Mouse (Mus musculus): ENCODE results near the gene Krtcap2. TPM values are rescaled to one million over a fixed set of nuclear protein-coding genes. Genes with fewer than 3 reads are reported as not detected.

Krtcap2 gene
- polyA plus RNA-seq, 1 experiment from 2014 or later = 155 TPM

- H3K9ac ChIP-seq = no peak overlapping the region
- DNase-seq (no peak), ATAC-seq (ENCODE audit: low read depth) (no peak)
- no peak overlapping the region for H3K4me2 ChIP-seq
- H3K27ac ChIP-seq = no peak overlapping the region
- H3K4me3 ChIP-seq (replicated peaks) = no peak overlapping the region
- H3K9me3 ChIP-seq (replicated peaks) = no peaks in the 10 kb centered on the region
- 70% methylated on average over 3 of the region's 3 CpGs for WGBS (ENCODE audit: insufficient replicate concordance)
- peaks cover 37% of the 10 kb centered on the region for H3K27me3 ChIP-seq
- H3K4me1 ChIP-seq (replicated peaks) = peaks cover 9% of the 10 kb centered on the region
- H3K36me3 ChIP-seq = no peaks in the 10 kb centered on the region
These were observed 38.5 kb downstream of the Krtcap2 start for GRCm38 (mm10) chr3:89284261-89284660.

GRCm38 (mm10) chr3:89285526-89285925 is 39.8 kb downstream of the Krtcap2 start:
- Histone ChIP-seq H3K27ac (no peak overlapping the region), H3K4me3 (replicated peaks) (no peak overlapping the region), H3K9me3 (replicated peaks) (no peaks in the 10 kb centered on the region), H3K9ac (no peak overlapping the region), H3K27me3 (peaks cover 24% of the 10 kb centered on the region), H3K4me1 (replicated peaks) (no peaks in the 10 kb centered on the region; the same call in none of the 2 replicates), H3K4me2 (no peak overlapping the region), H3K36me3 (no peaks in the 10 kb centered on the region)
- ATAC-seq (ENCODE audit: low read depth) = no peak
- 35% methylated on average over 2 of the region's 2 CpGs for WGBS (ENCODE audit: insufficient replicate concordance)
- no peak for DNase-seq

GRCm38 (mm10) chr3:89287286-89287685 is 41.5 kb downstream of the Krtcap2 start:
- no peak overlapping the region for H3K4me2 ChIP-seq
- H3K36me3 ChIP-seq = no peaks in the 10 kb centered on the region
- no peak overlapping the region for H3K27ac ChIP-seq
- no peak overlapping the region for H3K4me3 ChIP-seq (replicated peaks)
- no peak for DNase-seq
- no peak overlapping the region for H3K9ac ChIP-seq
- no peak for ATAC-seq (ENCODE audit: low read depth)
- H3K27me3 ChIP-seq = peaks cover 7% of the 10 kb centered on the region
- H3K4me1 ChIP-seq (replicated peaks) = no peaks in the 10 kb centered on the region; the same call in 1 of the 2 replicates
- H3K9me3 ChIP-seq (replicated peaks) = no peaks in the 10 kb centered on the region
- WGBS (ENCODE audit: insufficient replicate concordance) = 45% methylated on average over 5 of the region's 5 CpGs

GRCm38 (mm10) chr3:89288503-89288928 is 42.8 kb downstream of the Krtcap2 start:
- 42% methylated on average over 7 of the region's 7 CpGs for WGBS (ENCODE audit: insufficient replicate concordance)
- no peaks in the 10 kb centered on the region for H3K36me3 ChIP-seq
- H3K4me2 ChIP-seq = no peak overlapping the region
- H3K9me3 ChIP-seq (replicated peaks) = no peaks in the 10 kb centered on the region
- no peak overlapping the region for H3K27ac ChIP-seq
- H3K4me3 ChIP-seq (replicated peaks) = no peak overlapping the region
- no peak for DNase-seq
- H3K27me3 ChIP-seq = no peaks in the 10 kb centered on the region
- ATAC-seq (ENCODE audit: low read depth) = no peak
- H3K4me1 ChIP-seq (replicated peaks) = peaks cover 5% of the 10 kb centered on the region; the same call in 1 of the 2 replicates
- H3K9ac ChIP-seq = no peak overlapping the region

GRCm38 (mm10) chr3:89291874-89292273 is 46.1 kb downstream of the Krtcap2 start:
- Histone ChIP-seq H3K36me3 (no peaks in the 10 kb centered on the region), H3K4me2 (no peak overlapping the region), H3K4me1 (replicated peaks) (peaks cover 9% of the 10 kb centered on the region; the same call in 1 of the 2 replicates), H3K9me3 (replicated peaks) (no peaks in the 10 kb centered on the region), H3K9ac (no peak overlapping the region), H3K27me3 (no peaks in the 10 kb centered on the region), H3K27ac (no peak overlapping the region), H3K4me3 (replicated peaks) (no peak overlapping the region)
- ATAC-seq (ENCODE audit: low read depth) (no peak), DNase-seq (no peak)
- 23% methylated on average over 10 of the region's 10 CpGs for WGBS (ENCODE audit: insufficient replicate concordance)

GRCm38 (mm10) chr3:89292303-89292702 is 46.5 kb downstream of the Krtcap2 start:
- no peak overlapping the region for H3K4me2 ChIP-seq
- DNase-seq (no peak), ATAC-seq (ENCODE audit: low read depth) (no peak)
- H3K27me3 ChIP-seq = no peaks in the 10 kb centered on the region
- H3K9ac ChIP-seq = no peak overlapping the region
- no peaks in the 10 kb centered on the region for H3K36me3 ChIP-seq
- WGBS (ENCODE audit: insufficient replicate concordance) = 61% methylated on average over 5 of the region's 5 CpGs
- no peak overlapping the region for H3K4me3 ChIP-seq (replicated peaks)
- H3K4me1 ChIP-seq (replicated peaks) = peaks cover 9% of the 10 kb centered on the region; the same call in 1 of the 2 replicates
- H3K9me3 ChIP-seq (replicated peaks) = no peaks in the 10 kb centered on the region
- H3K27ac ChIP-seq = no peak overlapping the region

GRCm38 (mm10) chr3:89293247-89293918 is 47.6 kb downstream of the Krtcap2 start:
- no peaks in the 10 kb centered on the region for H3K36me3 ChIP-seq
- H3K27ac ChIP-seq = peak overlapping the region; percentile 13; the same call in 1 of the 2 replicates
- DNase-seq (no peak), ATAC-seq (ENCODE audit: low read depth) (peak; percentile 41; the same call in 1 of the 2 replicates)
- no peaks in the 10 kb centered on the region for H3K9me3 ChIP-seq (replicated peaks)
- H3K27me3 ChIP-seq = peaks cover 6% of the 10 kb centered on the region
- no peak overlapping the region for H3K9ac ChIP-seq
- no peak overlapping the region for H3K4me3 ChIP-seq (replicated peaks)
- 67% methylated on average over 11 of the region's 11 CpGs for WGBS (ENCODE audit: insufficient replicate concordance)
- no peak overlapping the region for H3K4me2 ChIP-seq
- H3K4me1 ChIP-seq (replicated peaks) = peaks cover 9% of the 10 kb centered on the region; the same call in 1 of the 2 replicates

GRCm38 (mm10) chr3:89294195-89294594 is 48.4 kb downstream of the Krtcap2 start:
- DNase-seq (no peak), ATAC-seq (ENCODE audit: low read depth) (0 out of 2 replicates have a peak, but pooled peaks have one; percentile 37)
- Histone ChIP-seq H3K27me3 (peaks cover 13% of the 10 kb centered on the region), H3K36me3 (no peaks in the 10 kb centered on the region), H3K4me1 (replicated peaks) (peaks cover 9% of the 10 kb centered on the region), H3K4me3 (replicated peaks) (no peak overlapping the region), H3K4me2 (no peak overlapping the region), H3K9ac (no peak overlapping the region), H3K9me3 (replicated peaks) (no peaks in the 10 kb centered on the region), H3K27ac (peak overlapping the region; percentile 13; the same call in 1 of the 2 replicates)
- 68% methylated on average over 5 of the region's 5 CpGs for WGBS (ENCODE audit: insufficient replicate concordance)

GRCm38 (mm10) chr3:89295685-89296230 is 50.0 kb downstream of the Krtcap2 start:
- Histone ChIP-seq H3K9me3 (replicated peaks) (no peaks in the 10 kb centered on the region), H3K27ac (no peak overlapping the region; the same call in 1 of the 2 replicates), H3K4me3 (replicated peaks) (no peak overlapping the region), H3K9ac (no peak overlapping the region), H3K4me1 (replicated peaks) (peaks cover 9% of the 10 kb centered on the region), H3K4me2 (no peak overlapping the region), H3K27me3 (peaks cover 27% of the 10 kb centered on the region), H3K36me3 (no peaks in the 10 kb centered on the region)
- ATAC-seq (ENCODE audit: low read depth) = no peak
- no peak for DNase-seq
- WGBS (ENCODE audit: insufficient replicate concordance) = 49% methylated on average over 8 of the region's 8 CpGs

GRCm38 (mm10) chr3:89296761-89297396 is 51.1 kb downstream of the Krtcap2 start:
- no peak overlapping the region for H3K4me2 ChIP-seq
- no peak overlapping the region for H3K4me3 ChIP-seq (replicated peaks)
- no peaks in the 10 kb centered on the region for H3K9me3 ChIP-seq (replicated peaks)
- no peaks in the 10 kb centered on the region for H3K36me3 ChIP-seq
- 68% methylated on average over 11 of the region's 11 CpGs for WGBS (ENCODE audit: insufficient replicate concordance)
- H3K9ac ChIP-seq = no peak overlapping the region
- no peak overlapping the region for H3K27ac ChIP-seq
- ATAC-seq (ENCODE audit: low read depth) = no peak
- H3K27me3 ChIP-seq = peaks cover 28% of the 10 kb centered on the region
- H3K4me1 ChIP-seq (replicated peaks) = peaks cover 9% of the 10 kb centered on the region
- DNase-seq = no peak

- 70% methylated on average over 6 of the region's 6 CpGs for WGBS (ENCODE audit: insufficient replicate concordance)
- DNase-seq (no peak), ATAC-seq (ENCODE audit: low read depth) (no peak)
- H3K4me3 ChIP-seq (replicated peaks) = no peak overlapping the region
- no peak overlapping the region for H3K27ac ChIP-seq
- peaks cover 4% of the 10 kb centered on the region for H3K4me1 ChIP-seq (replicated peaks)
- H3K4me2 ChIP-seq = no peak overlapping the region
- no peaks in the 10 kb centered on the region for H3K36me3 ChIP-seq
- no peaks in the 10 kb centered on the region for H3K9me3 ChIP-seq (replicated peaks)
- no peak overlapping the region for H3K9ac ChIP-seq
- peaks cover 28% of the 10 kb centered on the region for H3K27me3 ChIP-seq
These were observed 53.1 kb downstream of the Krtcap2 start for GRCm38 (mm10) chr3:89298908-89299307.
